Mouse (Mus musculus) kidney, postnatal 25 days (tissue): ENCODE measurements at regions not wholly inside any gene's neighbourhood (a gene's known extent, or its start where the extent isn't known, plus 50 kb on each side); places are given as distances from the start of the nearest gene placed in this dataset.
"Not testable (repeated sequence)": the region's sequence is repeated elsewhere in the genome, so short reads cannot be mapped to it uniquely, and the experiment has no call there.

Experiments
- DNase-seq, 2 experiments: peaks; one replicate each; pipeline ENCODE4 v3.0.0; 2021; ENCODE audit warnings: mixed read lengths in 2 of 2

GRCm38 (mm10) chr13:113484159-113484762 is 134.1 kb downstream of the Snx18 start:
- DNase-seq: no peak

GRCm38 (mm10) chr13:113482911-113483310 is 135.5 kb downstream of the Snx18 start:
- no peak for DNase-seq

- DNase-seq: no peak
These were observed 140.4 kb downstream of the Snx18 start for GRCm38 (mm10) chr13:113477901-113478510.

- DNase-seq: no peak
These were observed 147.4 kb downstream of the Snx18 start for GRCm38 (mm10) chr13:113470822-113471557.

- DNase-seq: no peak
These were observed 153.9 kb downstream of the Snx18 start for GRCm38 (mm10) chr13:113464190-113465064.

- DNase-seq: no peak
These were observed 154.9 kb downstream of the Snx18 start for GRCm38 (mm10) chr13:113463420-113463819.

GRCm38 (mm10) chr13:113454490-113455295 is 161.7 kb downstream of the BC067074 start:
- no peak for DNase-seq

- DNase-seq: no peak
These were observed 155.4 kb downstream of the BC067074 start for GRCm38 (mm10) chr13:113448378-113448777.

GRCm38 (mm10) chr13:113446226-113446625 is 153.3 kb downstream of the BC067074 start:
- DNase-seq: no peak

- DNase-seq: not testable (repeated sequence)
These were observed 151.5 kb downstream of the BC067074 start for GRCm38 (mm10) chr13:113444481-113444880.

GRCm38 (mm10) chr13:113443078-113443477 is 150.1 kb downstream of the BC067074 start:
- DNase-seq: no peak

- no peak for DNase-seq
These were observed 149.2 kb downstream of the BC067074 start for GRCm38 (mm10) chr13:113442169-113442568.

GRCm38 (mm10) chr13:113440137-113440536 is 147.2 kb downstream of the BC067074 start:
- no peak for DNase-seq

GRCm38 (mm10) chr13:113439516-113439915 is 146.6 kb downstream of the BC067074 start:
- no peak for DNase-seq

GRCm38 (mm10) chr13:113438872-113439271 is 145.9 kb downstream of the BC067074 start:
- no peak for DNase-seq

GRCm38 (mm10) chr13:113436288-113436687 is 143.3 kb downstream of the BC067074 start:
- DNase-seq: no peak

GRCm38 (mm10) chr13:113435117-113435516 is 142.2 kb downstream of the BC067074 start:
- DNase-seq: no peak

GRCm38 (mm10) chr13:113433456-113433855 is 140.5 kb downstream of the BC067074 start:
- DNase-seq: no peak

- peak in 1 of 2 experiments; percentile 43 for DNase-seq
These were observed 136.7 kb downstream of the BC067074 start for GRCm38 (mm10) chr13:113429615-113430014.
